Mouse (Mus musculus) midbrain, embryonic 13.5 days (tissue): ENCODE measurements around the gene Ttyh2. TPM values are rescaled to one million over a fixed set of nuclear protein-coding genes. Genes with fewer than 3 reads are reported as not detected.

Experiments used
- ATAC-seq: fragments of 200-750 bp; cut with Nextera tagmentation; 2 replicates; pipeline ENCODE4 v1.8.0; 2017; ENCODE audit warnings: mild to moderate bottlenecking, moderate TSS enrichment, moderate library complexity
- H3K27ac ChIP-seq: fragments of 300-500 bp; sonication (generic); 2 replicates; pipeline ENCODE4 v1.5.1; 2015; ENCODE audit warnings: inconsistent platforms, mild to moderate bottlenecking, moderate library complexity
- H3K27me3 ChIP-seq: fragments of 300-500 bp; sonication (generic); 2 replicates; pipeline ENCODE4 v1.6.1; 2015; ENCODE audit warnings: mild to moderate bottlenecking, inconsistent platforms
- H3K36me3 ChIP-seq: fragments of 300-500 bp; sonication (generic); 2 replicates; pipeline ENCODE4 v1.6.1; 2015; ENCODE audit warnings: mild to moderate bottlenecking, inconsistent platforms
- H3K4me1 ChIP-seq: fragments of 300-500 bp; sonication (generic); replicated peaks from 2 replicates; pipeline ENCODE4 v1.6.1; 2015; ENCODE audit warnings: inconsistent platforms
- H3K4me2 ChIP-seq: fragments of 300-500 bp; sonication (generic); replicated peaks from 2 replicates; pipeline ENCODE4 v1.6.1; 2015; ENCODE audit warnings: moderate library complexity, mild to moderate bottlenecking, inconsistent platforms
- H3K4me3 ChIP-seq: fragments of 300-500 bp; sonication (generic); replicated peaks from 2 replicates; pipeline ENCODE4 v1.5.1; 2015; ENCODE audit warnings: mild to moderate bottlenecking, inconsistent platforms
- H3K9ac ChIP-seq: fragments of 300-500 bp; sonication (generic); replicated peaks from 2 replicates; pipeline ENCODE4 v1.6.1; 2015; ENCODE audit warnings: mild to moderate bottlenecking, inconsistent platforms
- H3K9me3 ChIP-seq: fragments of 300-500 bp; sonication (generic); 2 replicates; pipeline ENCODE4 v1.6.1; 2016; ENCODE audit warnings: mild to moderate bottlenecking, inconsistent platforms
- WGBS: fragments of 180-500 bp; shearing (Covaris S2); methylation state at CpG from one replicate; pipeline ENCODE4 v1.1.7; 2015; 5-methylcytosine and 5-hydroxymethylcytosine counted together
- polyA plus RNA-seq: library from polyadenylated mRNA; unstranded; fragments of >200 nt; fragmentation: Nextera tagmentation; extraction: Ambion mirVana; gene quantifications from 2 replicates; pipeline ENCODE4 v1.2.1, GENCODE M21; 2015

Gene Ttyh2
- polyA plus RNA-seq, 1 experiment from 2014 or later, result 24.6 TPM

GRCm38 (mm10) chr11:114723030-114723429, 47.8 kb downstream of the Ttyh2 start:
- peaks cover 13% of the 10 kb centered on the region for H3K4me1 ChIP-seq
- H3K27me3 ChIP-seq, result peaks cover under 1% of the 10 kb centered on the region; the same call in 1 of the 2 replicates
- no peak overlapping the region for H3K4me2 ChIP-seq
- no peak overlapping the region for H3K4me3 ChIP-seq
- H3K9me3 ChIP-seq, result no peaks in the 10 kb centered on the region
- no peak for ATAC-seq
- no peak overlapping the region for H3K27ac ChIP-seq
- WGBS, result 76% methylated on average over 13 of the region's 13 CpGs
- no peaks in the 10 kb centered on the region for H3K36me3 ChIP-seq
- no peak overlapping the region for H3K9ac ChIP-seq

GRCm38 (mm10) chr11:114724787-114725590, 49.8 kb downstream of the Ttyh2 start:
- no peak overlapping the region for H3K4me3 ChIP-seq

GRCm38 (mm10) chr11:114726965-114727825, 52.0 kb downstream of the Ttyh2 start, which contains the start of gene Dnaic2:
Gene Dnaic2 (plus strand): TSS chr11:114727408.
- H3K4me1 ChIP-seq, result peaks cover 24% of the 10 kb centered on the region
- peak within 1 kb of the TSS; percentile 62 for H3K4me2 ChIP-seq
- H3K9me3 ChIP-seq, result no peaks in the 10 kb centered on the region
- H3K9ac ChIP-seq, result peak within 1 kb of the TSS; percentile 34
- H3K27ac ChIP-seq, result no peak within 1 kb of the TSS
- 9% methylated on average over 34 of the region's 34 CpGs for WGBS
- peak; percentile 91 for ATAC-seq
- no peaks in the 10 kb centered on the region for H3K36me3 ChIP-seq
- peak within 1 kb of the TSS; percentile 32 for H3K4me3 ChIP-seq
- peaks cover 12% of the 10 kb centered on the region for H3K27me3 ChIP-seq

More at GRCm38 (mm10) chr11:114724787-114725590, 49.8 kb downstream of the Ttyh2 start:
- H3K36me3 ChIP-seq, result no peaks in the 10 kb centered on the region
- H3K4me2 ChIP-seq, result no peak overlapping the region
- H3K9me3 ChIP-seq, result no peaks in the 10 kb centered on the region
- no peak overlapping the region for H3K9ac ChIP-seq
- 78% methylated on average over 11 of the region's 11 CpGs for WGBS
- H3K27me3 ChIP-seq, result peaks cover 12% of the 10 kb centered on the region
- H3K4me1 ChIP-seq, result peaks cover 24% of the 10 kb centered on the region
- ATAC-seq, result no peak
- no peak overlapping the region for H3K27ac ChIP-seq

- H3K9me3 ChIP-seq, result no peaks in the 10 kb centered on the region
- 35% methylated on average over 5 of the region's 5 CpGs for WGBS
- H3K4me2 ChIP-seq, result peak overlapping the region; percentile 62
- 0 out of 2 replicates have a peak, but pooled peaks have one; percentile 25 for ATAC-seq
- H3K27me3 ChIP-seq, result peaks cover 12% of the 10 kb centered on the region
- no peaks in the 10 kb centered on the region for H3K36me3 ChIP-seq
- peaks cover 24% of the 10 kb centered on the region for H3K4me1 ChIP-seq
- peak overlapping the region; percentile 34 for H3K9ac ChIP-seq
- peak overlapping the region; percentile 32 for H3K4me3 ChIP-seq
- no peak overlapping the region for H3K27ac ChIP-seq
These were observed 52.6 kb downstream of the Ttyh2 start for GRCm38 (mm10) chr11:114727826-114728186.

GRCm38 (mm10) chr11:114728333-114728732, 53.1 kb downstream of the Ttyh2 start:
- no peak overlapping the region for H3K4me2 ChIP-seq
- H3K9ac ChIP-seq, result no peak overlapping the region
- no peaks in the 10 kb centered on the region for H3K9me3 ChIP-seq
- peaks cover 24% of the 10 kb centered on the region for H3K4me1 ChIP-seq
- WGBS, result 57% methylated on average over 5 of the region's 5 CpGs
- H3K4me3 ChIP-seq, result no peak overlapping the region
- H3K27ac ChIP-seq, result no peak overlapping the region
- H3K27me3 ChIP-seq, result peaks cover 12% of the 10 kb centered on the region
- ATAC-seq, result no peak
- no peaks in the 10 kb centered on the region for H3K36me3 ChIP-seq

- no peak overlapping the region for H3K27ac ChIP-seq
- peaks cover 24% of the 10 kb centered on the region for H3K4me1 ChIP-seq
- 42% methylated on average over 6 of the region's 6 CpGs for WGBS
- ATAC-seq, result no peak
- H3K9ac ChIP-seq, result no peak overlapping the region
- peaks cover 12% of the 10 kb centered on the region for H3K27me3 ChIP-seq
- H3K4me2 ChIP-seq, result no peak overlapping the region
- no peaks in the 10 kb centered on the region for H3K9me3 ChIP-seq
- no peak overlapping the region for H3K4me3 ChIP-seq
- no peaks in the 10 kb centered on the region for H3K36me3 ChIP-seq
These were observed 54.7 kb downstream of the Ttyh2 start for GRCm38 (mm10) chr11:114729832-114730363.

DNA sequence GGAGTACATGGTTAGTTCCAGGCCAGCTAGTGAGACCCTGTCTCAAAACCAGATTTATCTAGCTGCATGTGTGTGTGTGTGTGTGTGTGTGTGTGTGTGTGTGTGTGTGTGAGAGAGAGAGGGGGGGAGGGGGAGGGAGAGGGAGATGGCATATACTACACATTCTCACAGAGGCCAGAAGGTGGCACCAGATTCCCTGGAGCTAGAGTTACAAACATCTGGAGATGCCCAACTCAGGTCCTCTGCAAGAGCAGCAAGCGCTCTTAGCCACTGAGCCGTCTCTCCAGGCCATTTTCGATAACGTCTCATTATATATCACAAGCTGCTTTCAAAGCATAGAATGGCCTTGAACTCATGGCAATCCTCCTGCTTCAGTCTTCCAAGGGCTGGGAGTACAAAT, 56.5 kb downstream of the Ttyh2 start:
- H3K4me3 ChIP-seq, result no peak overlapping the region
- H3K27me3 ChIP-seq, result peaks cover 12% of the 10 kb centered on the region
- peaks cover 24% of the 10 kb centered on the region for H3K4me1 ChIP-seq
- H3K36me3 ChIP-seq, result no peaks in the 10 kb centered on the region
- no peak overlapping the region for H3K27ac ChIP-seq
- H3K9me3 ChIP-seq, result no peaks in the 10 kb centered on the region
- no peak overlapping the region for H3K9ac ChIP-seq
- no peak overlapping the region for H3K4me2 ChIP-seq
- 84% methylated on average over 4 of the region's 4 CpGs for WGBS
- ATAC-seq, result no peak

DNA sequence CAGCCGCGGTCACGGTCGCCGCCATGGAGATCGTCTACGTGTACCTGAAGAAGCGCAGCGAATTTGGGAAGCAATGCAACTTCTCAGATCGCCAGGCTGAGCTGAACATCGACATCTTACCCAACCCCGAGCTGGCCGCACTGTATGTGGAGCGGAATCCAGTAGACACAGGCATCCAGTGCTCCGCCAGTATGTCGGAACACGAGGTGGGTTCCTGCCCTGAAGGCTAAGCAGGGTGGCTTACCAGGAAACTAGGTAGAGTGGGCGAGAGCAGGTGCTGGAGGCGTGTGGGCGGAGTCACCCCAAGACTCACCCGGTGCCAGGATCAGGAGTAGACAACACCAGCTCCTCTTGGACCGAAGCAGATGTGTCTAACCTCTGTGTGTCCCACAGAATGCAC, 57.7 kb downstream of the Ttyh2 start:
- no peak overlapping the region for H3K4me2 ChIP-seq
- no peak overlapping the region for H3K4me3 ChIP-seq
- ATAC-seq, result no peak

DNA sequence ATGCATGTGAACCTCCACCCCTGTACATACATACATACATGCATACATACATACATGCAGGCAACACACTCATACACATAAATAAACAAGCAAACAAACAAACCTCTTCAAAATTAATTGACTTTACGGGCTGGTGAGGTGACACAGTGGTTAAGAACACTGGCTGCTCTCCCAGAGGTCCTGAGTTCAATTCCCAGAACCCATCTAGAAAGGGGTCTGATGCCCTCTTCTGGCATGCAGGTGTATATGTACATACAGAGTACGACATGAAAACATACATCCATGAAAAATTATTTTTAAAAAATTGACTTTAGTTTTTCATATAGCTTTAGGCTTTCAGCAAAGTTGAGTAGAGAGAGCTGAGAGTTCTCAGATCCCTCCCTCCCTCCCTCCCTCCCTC, 60.9 kb downstream of the Ttyh2 start:
- ATAC-seq, result no peak
- H3K9me3 ChIP-seq, result no peaks in the 10 kb centered on the region
- H3K4me1 ChIP-seq, result peaks cover 13% of the 10 kb centered on the region
- H3K27ac ChIP-seq, result no peak overlapping the region
- peaks cover 24% of the 10 kb centered on the region for H3K27me3 ChIP-seq
- H3K4me2 ChIP-seq, result no peak overlapping the region
- no peaks in the 10 kb centered on the region for H3K36me3 ChIP-seq
- 88% methylated on average over 2 of the region's 2 CpGs for WGBS
- H3K4me3 ChIP-seq, result no peak overlapping the region
- no peak overlapping the region for H3K9ac ChIP-seq

More for the DNA sequence above, 57.7 kb downstream of the Ttyh2 start:
- Histone ChIP-seq H3K27me3 (peaks cover 12% of the 10 kb centered on the region), H3K9ac (no peak overlapping the region), H3K27ac (no peak overlapping the region), H3K36me3 (no peaks in the 10 kb centered on the region), H3K9me3 (no peaks in the 10 kb centered on the region), H3K4me1 (peaks cover 17% of the 10 kb centered on the region)
- 81% methylated on average over 22 of the region's 22 CpGs for WGBS

DNA sequence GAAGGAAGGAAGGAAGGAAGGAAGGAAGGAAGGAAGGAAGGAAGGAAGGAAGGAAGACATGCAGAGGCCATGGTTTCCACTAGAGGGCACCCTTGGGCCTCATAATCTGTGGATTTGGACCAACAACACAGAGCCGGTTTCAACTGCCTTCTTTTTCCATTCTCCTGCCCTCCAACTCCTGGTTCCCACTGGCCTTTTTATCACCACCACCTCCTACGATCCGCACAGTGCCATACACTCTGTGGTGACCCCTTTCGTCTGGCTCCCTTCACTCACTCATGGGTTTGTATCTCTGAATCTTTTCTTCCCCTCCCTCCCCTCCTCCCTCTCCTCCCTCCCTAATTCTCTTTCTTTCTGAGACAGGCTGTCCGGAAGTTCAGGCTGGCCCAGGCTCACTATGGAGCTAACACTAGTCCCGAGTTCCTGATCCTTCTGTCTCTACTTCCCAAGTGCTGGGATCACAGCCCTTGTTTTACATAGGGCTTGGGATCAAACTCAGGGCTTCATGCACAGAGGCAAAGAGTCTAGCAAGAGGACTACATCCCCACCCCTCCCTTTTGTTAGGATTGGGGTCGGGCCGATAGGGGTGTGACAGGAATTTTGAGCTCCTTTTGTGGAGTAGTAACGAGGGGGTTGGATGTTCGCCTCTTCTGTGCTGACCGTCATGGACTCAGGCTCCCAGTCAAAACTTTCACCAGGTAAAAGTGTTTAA, 61.8 kb downstream of the Ttyh2 start:
- Histone ChIP-seq H3K27ac (no peak overlapping the region), H3K36me3 (no peaks in the 10 kb centered on the region), H3K9ac (no peak overlapping the region), H3K9me3 (no peaks in the 10 kb centered on the region), H3K27me3 (peaks cover 24% of the 10 kb centered on the region), H3K4me2 (no peak overlapping the region), H3K4me1 (peaks cover 22% of the 10 kb centered on the region), H3K4me3 (no peak overlapping the region)
- 19% methylated on average over 11 of the region's 11 CpGs for WGBS
- ATAC-seq, result peak; percentile 51

GRCm38 (mm10) chr11:114740598-114740997, 65.4 kb downstream of the Ttyh2 start:
- no peak for ATAC-seq
- Histone ChIP-seq H3K9ac (no peak overlapping the region), H3K36me3 (no peaks in the 10 kb centered on the region), H3K9me3 (no peaks in the 10 kb centered on the region), H3K4me1 (peaks cover 24% of the 10 kb centered on the region), H3K27me3 (peaks cover 38% of the 10 kb centered on the region), H3K4me3 (no peak overlapping the region), H3K4me2 (no peak overlapping the region), H3K27ac (no peak overlapping the region)
- WGBS, result 23% methylated on average over 10 of the region's 10 CpGs
